Mouse (Mus musculus) heart, adult 2 months (tissue): ENCODE measurements around the gene Qtrt2. TPM values are rescaled to one million over a fixed set of nuclear protein-coding genes. Genes with fewer than 3 reads are reported as not detected.

Experiments used
- DNase-seq, 2 experiments: peaks; one replicate each; pipeline ENCODE4 v3.0.0; 2021
- H3K27ac ChIP-seq: fragments of 200-600 bp; 2 replicates; pipeline ENCODE4 v1.8.1; 2022
- H3K27me3 ChIP-seq: fragments of 200-500 bp; 2 replicates; pipeline ENCODE4 v1.6.1; 2012; ENCODE audit warnings: mild to moderate bottlenecking, low read length, inconsistent platforms, mixed read lengths; ENCODE audit not compliant: control insufficient read depth, insufficient read depth
- H3K36me3 ChIP-seq: fragments of 200-500 bp; 2 replicates; pipeline ENCODE4 v1.6.1; 2012; ENCODE audit warnings: low read length, inconsistent platforms; ENCODE audit not compliant: control insufficient read depth, insufficient read depth
- H3K4me1 ChIP-seq: fragments of 200-500 bp; 2 replicates; pipeline ENCODE4 v1.6.1; 2011; ENCODE audit warnings: low read length; ENCODE audit not compliant: control insufficient read depth, insufficient read depth
- H3K4me3 ChIP-seq: fragments of 200-600 bp; 2 replicates; pipeline ENCODE4 v1.8.1; 2022
- H3K79me2 ChIP-seq: fragments of 200-500 bp; replicated peaks from 2 replicates; pipeline ENCODE4 v1.6.1; 2012; ENCODE audit warnings: mild to moderate bottlenecking, inconsistent platforms, low read length, moderate library complexity, mixed read lengths; ENCODE audit not compliant: control insufficient read depth, insufficient read depth
- H3K9ac ChIP-seq: fragments of 200-500 bp; 2 replicates; pipeline ENCODE4 v1.6.1; 2012; ENCODE audit warnings: low read depth, mild to moderate bottlenecking, control low read depth, inconsistent platforms, low read length, mixed read lengths
- CTCF ChIP-seq: fragments of 200-600 bp; IDR thresholded peaks from 2 replicates; pipeline ENCODE4 v1.8.1; 2022; ENCODE audit warnings: antibody characterized with exemption, mild to moderate bottlenecking, moderate library complexity
- EP300 ChIP-seq: fragments of 200-500 bp; IDR thresholded peaks from 2 replicates; pipeline ENCODE4 v1.6.1; 2011; ENCODE audit warnings: low read depth, low read length, control low read depth; ENCODE audit not compliant: insufficient read depth
- POLR2A ChIP-seq: fragments of 200-500 bp; IDR thresholded peaks from 2 replicates; pipeline ENCODE4 v1.6.1; 2011; ENCODE audit warnings: mild to moderate bottlenecking, low read depth, low read length, control low read depth; ENCODE audit not compliant: insufficient read depth
- WGBS: fragments of 180-500 bp; shearing (Covaris S2); methylation state at CpG from one replicate; pipeline ENCODE4 v1.1.7; 2018; 5-methylcytosine and 5-hydroxymethylcytosine counted together
- intact Hi-C: fragments of 180-260 bp; cut with DNase I; formaldehyde crosslinking; loops from one replicate; pipeline ENCODE4 v1.15.1; 2025
- polyA plus RNA-seq: library from polyadenylated mRNA; depleted of rRNA; stranded (reverse); fragments of >200 nt; gene quantifications from 2 replicates; pipeline ENCODE4 v1.2.3, GENCODE M21; 2012
- total RNA-seq, 2 experiments: library from RNA; stranded (reverse); gene quantifications; 2 replicates each; pipeline ENCODE4 v1.2.3; 2021

Gene Qtrt2
- total and polyA plus RNA-seq, 3 experiments, result 12.6 to 14.3 (median 13.0) TPM

- TF ChIP-seq CTCF, result no peak
- no peak for TF ChIP-seq POLR2A
- no peak for TF ChIP-seq EP300
- Histone ChIP-seq H3K4me1 (no peaks in the 10 kb centered on the region), H3K4me3 (no peak overlapping the region), H3K36me3 (no peaks in the 10 kb centered on the region), H3K9ac (no peak overlapping the region), H3K79me2 (no peaks in the 10 kb centered on the region), H3K27me3 (no peaks in the 10 kb centered on the region), H3K27ac (no peak overlapping the region)
- WGBS, result 63% methylated on average over 1 of the region's 1 CpGs
- no peak for DNase-seq
- intact Hi-C loops, result no loop called here
Measured at GRCm38 (mm10) chr16:43849839-43850238, 76.8 kb downstream of the Qtrt2 start.

- H3K4me3 ChIP-seq, result no peak overlapping the region
- H3K36me3 ChIP-seq, result no peaks in the 10 kb centered on the region
- H3K4me1 ChIP-seq, result no peaks in the 10 kb centered on the region
- H3K9ac ChIP-seq, result no peak overlapping the region
- DNase-seq, result no peak
- H3K27ac ChIP-seq, result no peak overlapping the region
- intact Hi-C loops, result no loop called here
- 67% methylated on average over 1 of the region's 1 CpGs for WGBS
- TF ChIP-seq EP300 (no peak), POLR2A (no peak), CTCF (no peak)
- H3K27me3 ChIP-seq, result no peaks in the 10 kb centered on the region
- no peaks in the 10 kb centered on the region for H3K79me2 ChIP-seq
Measured at GRCm38 (mm10) chr16:43841236-43841635, 85.4 kb downstream of the Qtrt2 start.

GRCm38 (mm10) chr16:43831957-43832356 lies 94.7 kb downstream of the Qtrt2 start:
- Histone ChIP-seq H3K27me3 (no peaks in the 10 kb centered on the region), H3K4me3 (no peak overlapping the region), H3K79me2 (no peaks in the 10 kb centered on the region), H3K36me3 (no peaks in the 10 kb centered on the region), H3K9ac (no peak overlapping the region), H3K4me1 (no peaks in the 10 kb centered on the region), H3K27ac (no peak overlapping the region)
- TF ChIP-seq EP300 (no peak), CTCF (no peak), POLR2A (no peak)
- intact Hi-C loops, result no loop called here
- 89% methylated on average over 2 of the region's 2 CpGs for WGBS
- DNase-seq, result no peak

- no peak overlapping the region for H3K27ac ChIP-seq
- TF ChIP-seq POLR2A (no peak), CTCF (no peak), EP300 (no peak)
- 76% methylated on average over 3 of the region's 3 CpGs for WGBS
- intact Hi-C loops, result no loop called here
- no peak overlapping the region for H3K4me3 ChIP-seq
- no peak overlapping the region for H3K9ac ChIP-seq
- H3K36me3 ChIP-seq, result no peaks in the 10 kb centered on the region
- no peaks in the 10 kb centered on the region for H3K79me2 ChIP-seq
- no peaks in the 10 kb centered on the region for H3K27me3 ChIP-seq
- H3K4me1 ChIP-seq, result no peaks in the 10 kb centered on the region
- no peak for DNase-seq
Measured at GRCm38 (mm10) chr16:43827492-43827891, 99.1 kb downstream of the Qtrt2 start.

GRCm38 (mm10) chr16:43818404-43818803 lies 108.2 kb downstream of the Qtrt2 start:
- no peaks in the 10 kb centered on the region for H3K79me2 ChIP-seq

GRCm38 (mm10) chr16:43816321-43816720 lies 110.3 kb downstream of the Qtrt2 start:
- no peak for DNase-seq
- Histone ChIP-seq H3K9ac (no peak overlapping the region), H3K79me2 (no peaks in the 10 kb centered on the region), H3K27me3 (no peaks in the 10 kb centered on the region), H3K4me1 (no peaks in the 10 kb centered on the region), H3K27ac (no peak overlapping the region), H3K4me3 (no peak overlapping the region), H3K36me3 (no peaks in the 10 kb centered on the region)
- WGBS, result 76% methylated on average over 5 of the region's 5 CpGs
- intact Hi-C loops, result no loop called here
- TF ChIP-seq EP300 (no peak), CTCF (no peak), POLR2A (no peak)

More at GRCm38 (mm10) chr16:43818404-43818803, 108.2 kb downstream of the Qtrt2 start:
- Histone ChIP-seq H3K36me3 (no peaks in the 10 kb centered on the region), H3K27me3 (no peaks in the 10 kb centered on the region), H3K9ac (no peak overlapping the region), H3K27ac (no peak overlapping the region), H3K4me1 (no peaks in the 10 kb centered on the region), H3K4me3 (no peak overlapping the region)
- no peak for TF ChIP-seq POLR2A
- TF ChIP-seq CTCF, result 0 out of 2 replicates have a peak, but pooled peaks have one; percentile 6
- no peak for TF ChIP-seq EP300
- 92% methylated on average over 6 of the region's 6 CpGs for WGBS
- intact Hi-C loops, result no loop called here
- DNase-seq, result no peak
